Mouse (Mus musculus) ES-CJ7 (cell line): Measurements from ENCODE around the gene Mrps15.
A peak's percentile ranks its signal among the peaks of the same experiment; 100 is the strongest.

Source experiments
- DNase-seq: peaks from one replicate; pipeline ENCODE4 v3.0.0; 2011; ENCODE audit warnings: low read depth, low spot score

Gene Mrps15

DNA sequence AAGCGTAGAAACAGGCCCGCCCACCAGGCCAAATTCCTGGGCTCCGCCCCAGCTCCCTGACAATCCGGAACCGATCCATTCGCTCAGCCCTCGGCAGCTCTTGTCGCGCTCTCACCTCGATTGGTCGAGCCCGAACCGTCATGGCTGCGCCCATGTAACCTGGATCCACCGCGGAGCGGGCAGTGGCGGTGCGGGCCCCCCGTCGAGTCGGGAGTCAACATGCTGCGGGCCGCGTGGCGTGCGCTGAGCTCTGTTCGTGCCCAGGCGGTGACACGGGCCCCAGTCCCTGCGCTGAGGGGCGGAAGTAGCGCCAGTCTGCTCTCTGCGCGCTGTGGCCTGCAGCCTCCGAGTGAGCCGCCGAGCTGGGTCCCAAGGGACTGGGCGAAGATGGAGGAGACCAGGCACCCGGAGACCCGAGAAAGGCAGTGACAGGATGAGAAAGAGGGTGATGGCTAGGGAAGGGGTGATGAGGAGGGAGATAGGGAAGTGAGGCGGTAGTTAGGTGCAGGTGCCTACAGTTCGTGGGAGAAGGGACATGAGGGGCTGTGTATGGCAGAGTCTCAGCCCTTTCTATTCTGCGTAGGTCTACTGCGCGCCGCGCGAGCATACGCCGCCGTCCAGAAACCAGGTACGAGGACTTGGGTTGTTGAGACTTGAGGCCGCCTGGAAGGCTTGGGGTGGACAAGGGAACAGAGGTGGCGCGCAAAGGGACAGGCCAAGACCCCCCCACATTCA is at the start of gene Mrps15:
TSS of gene Mrps15 (plus strand) at position 75 of the 735 bp plus-strand sequence.
- peak; percentile 95 for DNase-seq

DNA sequence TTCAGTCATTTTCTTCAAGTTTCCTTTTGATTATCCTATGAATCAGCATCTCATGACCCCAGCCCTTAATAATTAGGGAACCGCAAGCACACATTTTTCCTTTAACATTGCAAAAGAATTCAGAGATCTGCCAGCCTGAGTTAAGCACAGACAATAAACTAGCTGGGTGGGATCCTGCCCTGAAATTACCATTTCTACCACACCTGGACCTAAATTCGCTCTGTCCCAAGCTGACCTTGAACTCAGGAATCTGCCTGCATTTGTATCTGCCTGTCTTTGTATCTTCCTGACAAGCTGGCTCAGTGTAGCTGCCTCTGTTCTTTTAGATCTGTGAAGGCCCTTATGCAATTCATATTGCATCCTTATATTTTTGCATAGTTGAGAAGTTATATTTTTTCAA is 48.9 kb upstream of the Mrps15 start:
- peak; percentile 55 for DNase-seq

DNA sequence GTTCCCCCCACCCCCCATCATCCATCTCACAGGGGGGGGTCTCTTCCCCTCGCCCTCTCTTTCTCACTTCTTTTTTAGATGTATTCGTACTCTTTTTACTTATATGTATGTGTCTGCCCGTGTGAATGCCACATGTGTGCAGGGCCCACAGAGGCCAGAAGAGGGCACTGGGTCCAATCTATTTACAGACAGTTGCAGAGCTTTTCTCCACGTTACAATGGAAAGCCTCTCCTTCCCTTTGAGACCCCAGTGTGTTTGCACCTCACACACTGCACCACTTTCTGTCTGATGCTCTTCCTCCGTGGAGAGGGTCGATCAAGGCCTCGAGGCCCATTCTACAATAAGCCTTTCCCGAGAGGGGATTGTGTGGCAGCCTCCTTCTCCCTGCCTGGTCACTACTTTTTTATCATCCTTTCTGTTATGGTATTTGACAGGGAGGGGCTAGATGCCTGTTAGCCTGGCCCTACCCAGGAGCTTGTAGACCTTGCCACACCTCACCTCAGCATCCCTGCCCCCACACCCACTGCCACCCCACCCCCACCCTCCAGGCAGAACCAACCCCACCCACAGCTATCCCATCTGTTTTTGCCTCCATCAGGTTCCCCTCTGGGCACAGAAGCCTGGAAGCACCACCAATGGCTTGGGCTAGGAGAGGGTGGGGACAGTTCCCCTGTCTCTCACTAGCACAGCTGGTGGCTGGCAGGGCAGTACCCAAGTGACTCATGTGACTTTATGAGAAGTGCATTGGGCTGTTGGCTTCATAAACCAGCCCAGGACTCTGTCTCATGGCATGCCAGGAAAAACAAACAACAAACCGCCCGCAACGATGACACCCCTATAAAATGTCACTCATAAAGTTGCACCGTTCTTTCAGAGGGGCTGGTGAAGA is 45.2 kb upstream of the Mrps15 start:
- peak; percentile 78 for DNase-seq

DNA sequence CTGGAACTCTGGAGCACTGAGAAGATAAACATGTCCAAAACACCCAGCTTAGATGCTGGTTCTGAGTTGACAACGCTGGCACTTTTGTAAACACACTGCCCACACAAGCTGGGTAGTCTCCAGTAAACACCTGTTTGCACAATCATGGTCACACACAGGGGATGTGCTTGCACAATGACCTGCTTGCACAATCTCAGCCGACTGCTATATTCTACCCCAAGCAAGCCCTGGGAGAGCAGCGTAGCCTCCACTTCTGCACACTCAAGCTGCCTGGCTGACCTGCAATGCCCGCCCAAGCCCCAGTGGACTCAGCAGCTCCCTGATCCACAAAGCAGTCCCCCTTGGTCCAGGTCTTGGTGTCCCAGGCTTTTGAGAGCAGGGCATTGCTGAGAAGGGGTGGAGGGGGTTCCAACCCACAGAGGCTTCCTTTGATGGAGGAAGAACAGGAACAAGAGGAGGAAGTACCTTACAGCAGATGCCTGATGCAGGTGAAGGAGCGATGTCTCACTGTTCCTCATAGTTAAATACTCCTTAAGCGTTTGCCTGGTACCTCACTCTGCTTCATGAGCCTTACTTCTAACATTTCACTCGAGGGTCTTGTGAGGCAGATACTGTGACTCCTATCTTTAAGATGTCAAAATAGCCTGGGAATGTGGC is 28.9 kb upstream of the Mrps15 start:
- DNase-seq = no peak

DNA sequence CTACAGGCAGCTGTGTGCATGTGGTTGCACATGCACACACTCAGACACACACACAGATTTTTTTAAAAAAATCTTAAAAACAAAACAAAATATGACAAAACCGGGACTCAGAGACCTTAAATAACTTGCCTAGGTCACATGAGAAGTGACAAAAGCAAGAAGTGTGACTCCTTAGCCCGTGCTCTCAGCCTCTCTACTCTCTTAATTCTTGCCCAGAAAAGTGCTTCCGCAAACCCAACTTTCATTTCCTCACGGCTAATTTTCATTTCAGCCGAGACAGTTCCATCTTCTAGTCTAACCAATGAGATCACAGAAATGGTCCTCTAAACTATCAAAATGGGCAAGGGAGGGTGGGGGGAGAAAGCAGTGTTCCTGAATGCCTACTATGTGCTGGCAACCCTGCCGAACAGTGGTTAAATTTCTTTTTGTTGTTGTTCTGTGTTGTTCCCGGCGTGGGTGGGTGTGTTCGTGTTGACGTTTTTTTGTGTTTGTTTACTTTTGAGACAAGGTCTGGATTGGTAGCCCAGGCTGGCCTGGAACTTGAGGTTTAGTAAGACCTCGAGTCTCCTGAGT is 27.7 kb upstream of the Mrps15 start:
- DNase-seq = no peak

DNA sequence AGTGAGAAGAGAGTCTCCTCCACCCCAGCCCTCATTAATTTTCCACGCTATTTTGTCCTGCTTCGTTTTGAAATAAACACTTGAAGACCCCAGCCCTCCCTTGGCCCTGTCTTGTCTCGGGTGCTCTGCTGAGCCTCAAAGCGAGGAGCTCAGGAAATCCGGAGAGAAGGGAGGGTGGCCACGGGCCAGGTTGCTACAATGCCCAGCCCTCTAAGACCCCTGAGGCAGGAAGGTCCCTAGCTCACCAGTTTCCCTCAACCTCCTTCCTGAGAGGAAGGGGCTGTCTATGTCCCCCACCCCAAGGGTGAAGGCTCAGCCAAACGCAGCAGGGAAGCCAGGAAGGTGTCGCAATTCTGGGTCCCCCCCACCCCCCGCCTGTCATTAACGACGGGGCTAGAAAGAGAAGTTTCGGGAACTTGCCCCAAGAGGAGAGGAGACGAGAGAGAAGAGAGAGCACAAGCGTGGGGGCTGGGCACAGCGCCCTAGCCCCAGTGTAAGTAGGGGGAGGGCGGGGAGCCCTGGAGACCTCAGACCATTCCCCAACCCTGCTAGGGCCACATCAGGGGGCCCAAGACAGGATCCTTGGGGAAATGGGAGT is 22.3 kb upstream of the Mrps15 start, which contains the start of gene Csf3r:
TSS of gene Csf3r (plus strand) at position 248 of the 598 bp plus-strand sequence.
- no peak for DNase-seq

DNA sequence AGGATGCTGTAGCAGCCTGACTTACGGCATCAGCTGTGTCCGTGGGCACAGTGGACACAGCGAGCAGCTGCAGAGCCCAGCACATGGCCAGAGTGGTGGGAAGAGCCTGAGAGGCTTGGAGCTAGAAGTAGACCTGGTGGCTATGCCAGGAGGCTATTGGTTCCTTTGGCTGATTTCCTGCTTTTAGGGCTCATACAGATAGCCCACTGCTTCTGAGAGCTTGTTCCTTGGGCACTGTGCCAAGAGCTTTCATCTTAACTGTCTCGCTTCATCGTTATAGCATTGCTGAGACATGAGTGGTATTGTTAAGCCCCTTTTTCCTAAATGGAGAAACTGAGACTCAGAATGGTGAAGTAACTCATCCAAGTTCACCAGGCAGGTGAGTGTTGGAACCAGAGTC is 20.9 kb upstream of the Mrps15 start:
- DNase-seq = no peak

DNA sequence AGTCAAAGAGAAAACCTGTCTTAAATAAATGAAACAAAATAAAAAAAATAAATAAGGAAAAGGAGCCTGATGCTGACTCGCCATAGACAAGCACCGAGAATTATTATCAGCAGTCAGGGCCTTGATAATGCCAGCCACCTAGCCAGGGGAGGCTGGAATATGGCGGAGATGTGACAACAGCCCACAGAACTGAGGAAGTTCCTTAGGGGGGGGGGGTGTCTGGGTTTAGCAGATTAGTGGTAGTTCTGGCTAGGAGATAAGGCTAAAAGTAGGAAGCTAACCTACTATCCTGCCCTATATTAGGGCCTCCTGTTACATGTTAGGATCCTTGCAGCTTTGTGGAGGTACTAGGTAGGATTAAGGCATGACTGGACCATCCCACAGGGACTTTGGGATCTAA is 18.7 kb upstream of the Mrps15 start:
- no peak for DNase-seq

DNA sequence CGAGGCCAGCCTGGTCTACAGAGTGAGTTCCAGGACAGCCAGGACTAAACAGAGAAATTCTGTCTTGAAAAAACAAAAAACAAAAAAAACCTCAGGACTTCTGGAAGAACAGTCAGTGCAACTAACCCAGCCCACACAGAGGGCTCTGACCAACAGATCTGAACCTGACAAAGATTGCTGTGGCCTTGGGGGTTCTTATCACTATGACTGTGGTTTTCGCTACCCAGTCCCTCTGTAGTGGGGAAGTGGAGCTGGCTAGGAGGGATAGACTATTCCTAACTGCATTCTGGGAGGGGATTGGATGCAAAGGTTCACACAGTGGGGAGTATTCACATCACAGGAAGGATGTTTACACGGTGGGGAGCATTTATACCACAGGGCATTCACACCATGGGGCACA is 17.7 kb upstream of the Mrps15 start:
- DNase-seq = no peak

DNA sequence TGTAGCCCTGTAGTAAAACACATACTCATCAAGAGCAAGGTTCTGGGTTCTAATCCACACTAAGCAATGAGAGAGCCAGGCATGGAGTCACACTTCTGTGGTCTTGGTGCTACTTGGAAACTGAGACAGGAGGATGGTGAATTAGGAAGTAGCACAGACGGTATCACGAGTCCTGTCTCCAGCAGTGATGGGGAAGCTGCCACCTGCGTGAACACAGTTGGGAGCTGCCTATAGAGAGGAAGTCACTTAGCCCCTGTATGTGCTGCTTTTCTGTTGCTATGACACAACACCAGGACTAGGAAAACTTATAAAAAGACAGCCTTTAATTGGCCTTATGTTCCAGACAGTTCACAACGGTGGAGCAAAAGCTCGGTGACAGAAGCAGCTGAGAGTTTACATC is 16.0 kb upstream of the Mrps15 start:
- DNase-seq = no peak

DNA sequence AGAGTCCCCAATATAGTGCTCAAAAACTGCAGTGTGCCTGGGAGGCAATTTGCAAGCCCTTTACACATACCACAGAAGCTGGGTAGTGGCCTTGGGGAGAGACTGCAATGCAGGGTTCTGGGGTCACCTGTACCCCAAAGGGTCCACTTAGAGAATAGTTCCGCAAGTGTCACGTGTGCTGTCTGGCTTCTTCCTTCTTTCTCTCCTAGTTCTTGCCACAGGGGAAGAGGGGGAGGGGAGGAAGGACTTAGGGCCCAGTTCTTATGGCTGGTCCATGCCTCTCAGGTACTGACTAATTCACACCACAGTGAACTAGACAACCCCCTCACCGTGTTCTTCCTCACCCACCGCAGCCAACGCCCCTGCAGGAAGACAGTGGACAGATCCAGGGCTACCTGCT is 11.3 kb upstream of the Mrps15 start:
- no peak for DNase-seq

DNA sequence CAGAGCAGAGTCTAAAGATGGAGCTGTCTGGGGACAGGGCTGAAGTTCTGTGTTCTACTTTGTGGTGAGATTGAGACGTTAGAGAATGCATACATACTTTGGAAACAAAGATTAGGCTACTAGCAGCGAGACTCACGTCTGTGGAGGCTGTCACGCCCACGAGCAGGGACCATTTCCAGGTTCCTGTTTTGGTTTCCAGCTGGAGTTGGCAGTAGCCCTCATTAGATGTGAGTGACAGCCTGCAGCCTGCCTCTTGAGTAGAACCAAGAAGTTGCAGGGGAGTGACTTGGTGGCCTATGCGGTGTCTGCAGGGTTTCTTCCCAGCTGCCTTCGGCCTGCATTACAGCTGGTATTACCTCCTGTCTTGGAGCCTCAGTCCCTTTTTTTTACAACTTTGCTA is 4.9 kb downstream of the Mrps15 start:
- no peak for DNase-seq

DNA sequence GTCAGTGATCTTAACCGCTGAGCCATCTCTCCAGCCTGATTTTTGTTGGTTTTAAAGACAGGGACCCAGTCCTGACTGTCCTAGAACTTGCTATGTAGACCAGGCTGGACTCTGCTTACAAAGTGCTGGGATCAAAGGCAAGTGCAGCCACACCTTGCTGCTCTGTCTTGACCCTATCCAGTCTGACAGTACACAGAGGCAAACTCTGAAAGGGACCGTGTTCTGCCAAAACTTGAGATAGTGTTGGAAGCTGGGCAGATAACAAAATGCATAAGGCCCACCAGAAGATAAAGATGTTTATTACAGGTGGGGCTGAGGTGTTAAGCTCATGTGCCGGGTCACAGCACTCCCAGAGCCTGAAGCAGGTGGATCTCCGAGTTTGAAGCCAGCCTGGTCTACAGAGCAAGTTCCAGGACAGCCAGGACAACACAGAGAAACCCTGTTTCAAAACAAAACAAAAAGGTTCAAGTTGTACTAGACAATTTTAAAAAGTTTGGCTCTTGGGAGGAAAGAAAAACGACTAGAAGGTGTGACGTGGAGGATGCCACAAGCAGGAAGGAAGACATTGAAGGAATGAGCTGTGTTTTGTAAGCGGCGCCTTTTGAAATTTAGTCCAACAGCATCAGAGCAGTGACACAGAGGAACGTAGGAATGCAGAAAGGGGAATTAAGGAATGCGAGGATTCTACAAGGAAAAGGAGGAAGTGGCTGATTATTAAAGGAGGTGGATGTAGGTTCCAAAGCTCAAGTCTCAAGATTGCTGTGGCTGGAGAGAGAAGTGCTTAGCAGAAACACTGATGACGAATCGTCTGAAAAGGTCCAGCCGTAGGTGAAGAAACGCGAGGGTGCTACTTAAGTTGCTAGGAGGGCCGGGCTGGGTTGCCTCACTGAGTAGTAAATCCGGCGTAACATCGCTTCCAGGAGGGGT is 10.7 kb downstream of the Mrps15 start:
- DNase-seq = no peak

DNA sequence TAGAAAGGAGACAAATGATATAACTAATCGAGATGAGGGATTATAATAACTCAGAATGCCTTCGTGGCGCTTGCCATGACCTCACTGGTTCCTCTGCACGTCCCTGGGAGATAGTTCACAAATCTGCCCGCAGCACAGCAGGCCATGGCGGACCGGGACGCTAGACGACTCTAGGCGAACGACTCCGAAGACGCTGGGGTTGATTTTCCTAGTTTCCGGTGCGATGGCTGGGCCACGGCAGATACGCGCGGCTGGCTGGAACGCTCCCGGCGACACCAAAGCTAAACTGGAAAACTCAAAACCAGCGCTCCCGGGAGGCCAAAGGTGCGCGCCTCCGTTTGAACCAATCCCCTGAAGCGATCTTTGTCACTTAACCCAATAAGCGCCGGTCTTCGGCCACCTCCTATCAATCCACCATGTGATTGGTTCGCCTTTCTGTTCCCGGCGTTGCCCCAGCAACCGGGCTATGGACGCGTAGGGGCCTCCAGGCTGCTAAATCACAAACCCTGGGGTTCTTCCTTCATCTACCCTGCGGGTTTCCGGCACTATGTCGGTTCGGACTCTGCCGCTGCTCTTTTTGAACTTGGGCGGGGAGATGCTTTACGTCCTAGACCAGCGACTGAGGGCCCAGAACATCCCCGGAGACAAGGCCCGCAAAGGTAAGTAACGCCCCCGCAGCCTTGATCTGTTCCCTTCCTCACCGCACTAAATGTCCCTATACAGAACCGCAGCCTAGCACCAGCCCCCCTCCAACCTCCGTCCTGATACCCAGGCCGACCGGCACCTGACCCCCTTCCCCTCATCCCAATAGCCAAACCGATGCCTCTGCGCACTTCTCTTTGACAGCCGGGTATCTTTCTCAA is 11.6 kb downstream of the Mrps15 start, which contains the start of gene Oscp1:
TSS of gene Oscp1 (plus strand) at position 432 of the 863 bp plus-strand sequence.
- peak; percentile 93 for DNase-seq

DNA sequence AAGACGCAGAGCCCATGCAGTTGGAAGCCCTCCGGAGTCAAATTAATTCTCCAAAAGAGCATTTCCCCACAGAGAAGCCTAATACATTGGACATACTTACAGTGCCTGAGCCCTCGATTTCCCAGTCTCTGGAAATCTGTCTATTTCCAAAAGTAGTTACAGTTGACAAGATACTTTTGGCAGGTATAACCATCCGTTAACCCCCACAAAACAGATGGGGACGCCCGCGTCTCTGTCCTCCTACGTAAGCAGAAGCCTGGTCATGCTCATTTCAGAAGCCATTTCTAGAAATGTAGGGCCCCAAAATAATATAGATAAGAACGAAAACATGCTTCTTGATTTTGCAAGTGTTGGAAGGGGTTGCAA is 12.3 kb downstream of the Mrps15 start:
- no peak for DNase-seq

DNA sequence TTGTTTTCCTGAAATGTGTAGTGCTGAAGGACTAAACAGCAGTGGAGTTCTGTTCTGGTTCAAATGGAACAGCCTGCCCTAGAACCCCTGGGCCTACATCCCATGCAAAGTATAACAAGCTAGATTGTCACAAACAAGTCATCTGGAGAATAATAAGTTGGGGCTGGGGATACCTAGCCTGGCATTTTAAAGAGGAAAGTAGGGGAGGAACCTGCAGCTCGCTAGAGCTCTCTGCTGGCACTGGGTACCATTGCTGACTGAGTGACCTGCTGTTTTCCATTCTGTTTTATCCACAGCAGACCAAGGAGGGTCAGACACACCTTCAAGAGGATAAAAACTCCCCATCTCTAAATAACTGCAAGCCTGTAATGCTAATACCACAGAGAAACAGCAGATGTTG is 16.1 kb downstream of the Mrps15 start:
- peak; percentile 54 for DNase-seq

DNA sequence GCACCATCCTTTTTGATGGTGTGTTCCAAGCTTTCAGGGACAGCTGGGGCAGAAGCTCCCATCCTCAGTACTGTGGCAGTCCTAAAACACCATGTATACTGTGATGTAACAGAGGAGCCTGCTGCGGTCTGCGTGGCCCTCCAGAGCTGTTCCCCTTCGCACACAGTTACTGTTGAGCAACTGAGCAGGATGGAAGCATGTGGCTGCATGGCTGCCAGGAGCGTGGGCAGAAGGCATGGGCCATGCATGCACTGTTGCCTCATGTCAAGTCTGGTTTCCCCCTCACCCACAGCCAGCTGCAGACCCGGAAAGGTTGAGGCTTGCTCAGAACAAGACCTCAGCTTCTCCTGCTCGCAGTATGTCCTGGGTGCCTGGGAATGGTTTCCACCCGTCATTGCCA is 18.5 kb downstream of the Mrps15 start:
- DNase-seq = no peak

DNA sequence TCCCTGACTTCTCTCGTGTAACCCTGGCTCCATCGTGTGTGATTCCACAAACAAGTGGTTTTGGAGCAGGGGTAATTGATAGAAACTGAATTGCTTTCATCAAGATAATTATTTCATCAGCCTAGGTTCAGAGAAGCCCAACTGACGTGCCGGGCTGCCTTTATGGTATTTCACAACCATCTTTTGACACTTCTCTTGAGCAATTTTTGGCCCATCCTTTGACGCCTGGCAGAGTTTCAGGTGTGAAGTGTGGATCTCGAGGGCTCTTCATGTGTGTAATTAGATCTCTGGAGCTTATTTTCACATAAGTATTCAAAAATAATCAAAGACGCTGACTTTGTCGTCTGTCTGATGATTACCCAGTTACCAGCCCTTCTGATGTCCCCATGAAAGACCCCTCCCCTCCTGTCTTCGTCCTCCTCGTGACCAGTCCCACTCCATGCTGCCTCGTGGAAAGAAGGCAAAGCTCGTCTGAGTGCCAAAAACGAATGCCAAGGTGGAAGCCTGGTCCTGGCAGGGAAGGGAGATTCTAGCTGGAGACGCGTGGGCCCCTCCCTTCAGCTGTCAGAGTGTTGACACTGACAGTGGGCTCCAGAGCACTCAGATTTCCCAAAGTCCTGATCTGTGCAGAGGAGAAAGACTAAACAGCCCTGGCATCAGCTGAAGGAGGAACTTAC is 20.8 kb downstream of the Mrps15 start:
- no peak for DNase-seq

DNA sequence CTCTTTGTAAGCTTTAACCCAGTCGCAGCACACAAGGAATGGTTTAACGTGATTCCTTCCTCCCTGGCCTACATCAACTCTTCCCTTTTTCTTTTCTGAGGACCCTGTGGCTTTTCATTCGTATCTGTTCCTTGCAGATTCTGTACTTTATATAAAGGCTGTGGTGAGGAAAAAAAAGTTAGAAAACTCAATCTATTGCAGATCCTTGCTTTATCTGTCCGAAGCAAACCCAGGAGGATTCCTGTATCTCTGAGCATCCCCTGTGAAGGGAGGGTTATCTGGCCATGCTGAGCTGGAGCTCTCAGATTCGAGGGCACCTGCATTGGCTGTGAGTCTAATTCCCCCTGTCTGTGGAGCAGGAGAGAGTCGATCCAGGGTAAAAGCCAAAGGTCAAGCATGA is 22.1 kb downstream of the Mrps15 start:
- DNase-seq = no peak
